Mouse (Mus musculus): ENCODE measurements around the gene Foxs1.
A peak's percentile ranks its signal among the peaks of the same experiment; 100 is the strongest.

The Foxs1 gene

DNA sequence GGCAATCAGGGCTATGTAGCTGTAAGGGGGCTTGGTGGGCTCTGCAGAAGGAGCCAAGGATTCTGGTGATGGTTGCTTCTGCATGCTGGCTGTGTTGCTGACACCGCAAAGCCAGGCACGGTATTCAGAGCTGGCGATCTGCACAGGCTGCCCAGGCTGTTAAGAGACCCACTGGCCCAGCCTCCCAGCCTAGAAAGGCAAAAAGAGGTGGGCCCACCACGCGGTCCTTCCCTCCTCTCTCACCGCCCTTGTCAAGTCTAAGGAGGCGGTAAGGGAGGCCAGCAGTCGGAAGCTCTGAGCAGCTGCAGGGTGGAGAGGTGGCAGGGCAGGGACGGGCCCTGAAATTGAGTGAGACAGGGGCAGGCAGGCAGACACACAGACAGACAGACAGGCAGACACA, at the start of gene Foxs1:
Gene Foxs1, minus strand, starts transcription at position 161 of the 400 bp plus-strand sequence.
- DNase-seq (ENCODE audit: low read depth, low spot score) = no peak

DNA sequence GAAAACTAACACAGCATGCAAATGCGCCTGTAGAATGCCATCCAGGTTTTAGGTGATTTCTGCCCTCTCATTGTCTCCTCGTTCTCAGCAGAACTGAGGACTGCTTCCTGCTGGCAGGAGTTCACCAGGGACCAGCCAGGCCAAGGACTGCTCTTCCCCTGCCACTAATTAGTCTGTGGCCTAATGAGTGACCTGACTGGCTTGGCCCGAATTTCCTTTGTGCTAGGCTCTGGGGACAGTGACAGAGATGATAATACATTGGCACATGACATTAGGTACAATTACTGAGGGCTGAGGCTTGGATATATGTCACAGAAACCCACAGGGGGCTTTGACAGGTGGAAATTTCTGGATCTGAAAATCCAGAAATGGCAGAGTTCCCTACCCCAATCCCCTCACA, 44.0 kb upstream of the Foxs1 start:
- DNase-seq (ENCODE audit: low read depth, low spot score) = no peak

DNA sequence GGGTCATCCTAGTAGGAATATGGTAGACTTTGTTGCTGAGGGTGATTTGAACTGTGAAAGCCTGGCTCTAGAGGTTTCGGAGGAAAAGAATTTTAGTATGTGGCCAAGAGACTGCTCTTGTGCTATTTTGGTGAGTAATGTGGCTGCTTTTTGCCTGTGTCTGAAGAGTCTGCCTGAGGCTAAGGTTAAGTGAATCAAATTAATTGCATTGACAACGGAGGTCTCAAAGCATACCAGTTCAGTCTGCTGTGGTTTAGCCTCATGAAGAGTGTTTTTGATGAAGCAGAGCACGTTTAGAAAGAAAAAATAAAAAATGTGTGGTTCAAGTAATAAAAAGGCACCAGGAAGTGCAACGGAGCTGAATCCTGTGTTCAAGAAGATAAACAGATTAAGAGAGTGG, 32.5 kb upstream of the Foxs1 start:
- no peak for DNase-seq (ENCODE audit: low read depth, low spot score)

DNA sequence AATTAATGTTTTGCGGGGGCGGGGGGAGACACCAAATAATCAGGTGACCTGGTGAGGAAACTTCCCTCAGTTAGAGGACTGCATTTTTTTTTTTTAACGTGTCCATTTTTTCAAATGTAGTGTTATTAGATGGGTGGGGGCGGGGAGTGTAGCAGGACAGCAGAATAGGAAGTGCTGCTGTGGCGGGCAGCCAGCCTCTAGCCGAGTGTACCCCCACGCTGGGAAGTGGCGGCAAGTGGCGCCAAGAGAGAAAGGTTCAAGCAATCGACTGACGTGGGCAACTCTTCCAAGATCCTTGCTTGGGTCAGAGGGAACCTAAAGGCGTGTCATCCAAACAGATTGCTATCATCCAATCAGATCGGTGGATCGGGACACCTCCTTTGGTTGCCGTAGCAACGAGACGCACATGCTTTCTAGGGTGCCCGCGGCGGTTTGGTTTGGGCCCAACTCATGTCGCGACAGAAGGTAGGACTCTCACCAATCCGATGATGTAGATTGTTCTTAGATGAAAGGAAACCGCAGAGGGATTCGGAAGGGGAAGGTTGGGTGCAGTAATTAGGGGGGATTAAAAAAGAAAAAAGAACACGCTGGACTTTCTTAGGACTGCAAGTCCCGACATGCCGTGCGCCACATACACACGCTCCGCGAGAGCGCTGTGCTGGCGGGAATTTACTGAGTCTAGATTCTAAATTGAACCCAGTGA, 29.2 kb upstream of the Foxs1 start, which contains the start of gene Ttll9:
Gene Ttll9, plus strand, starts transcription at position 395 of the 703 bp plus-strand sequence.
- peak; percentile 81 for DNase-seq (ENCODE audit: low read depth, low spot score)

DNA sequence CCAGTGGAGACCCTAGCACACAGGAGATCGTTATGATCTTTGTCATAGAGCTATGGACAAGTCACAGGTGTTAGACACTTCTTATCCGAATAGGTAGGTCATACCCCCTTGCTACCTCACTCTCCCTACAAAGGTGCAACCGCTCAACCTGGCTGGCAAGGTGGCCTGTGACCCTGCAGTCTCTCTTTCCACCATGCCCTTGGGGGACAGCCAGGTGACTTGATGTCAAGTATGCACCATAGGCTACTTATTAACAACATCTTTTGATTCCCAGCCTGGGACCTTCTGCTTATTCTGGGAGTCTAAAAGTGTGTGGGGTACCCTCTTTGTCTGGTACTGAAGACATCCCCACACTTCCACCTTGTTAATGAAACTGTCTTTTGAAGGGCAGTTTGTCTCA, 25.1 kb upstream of the Foxs1 start:
- DNase-seq (ENCODE audit: low read depth, low spot score) = no peak

DNA sequence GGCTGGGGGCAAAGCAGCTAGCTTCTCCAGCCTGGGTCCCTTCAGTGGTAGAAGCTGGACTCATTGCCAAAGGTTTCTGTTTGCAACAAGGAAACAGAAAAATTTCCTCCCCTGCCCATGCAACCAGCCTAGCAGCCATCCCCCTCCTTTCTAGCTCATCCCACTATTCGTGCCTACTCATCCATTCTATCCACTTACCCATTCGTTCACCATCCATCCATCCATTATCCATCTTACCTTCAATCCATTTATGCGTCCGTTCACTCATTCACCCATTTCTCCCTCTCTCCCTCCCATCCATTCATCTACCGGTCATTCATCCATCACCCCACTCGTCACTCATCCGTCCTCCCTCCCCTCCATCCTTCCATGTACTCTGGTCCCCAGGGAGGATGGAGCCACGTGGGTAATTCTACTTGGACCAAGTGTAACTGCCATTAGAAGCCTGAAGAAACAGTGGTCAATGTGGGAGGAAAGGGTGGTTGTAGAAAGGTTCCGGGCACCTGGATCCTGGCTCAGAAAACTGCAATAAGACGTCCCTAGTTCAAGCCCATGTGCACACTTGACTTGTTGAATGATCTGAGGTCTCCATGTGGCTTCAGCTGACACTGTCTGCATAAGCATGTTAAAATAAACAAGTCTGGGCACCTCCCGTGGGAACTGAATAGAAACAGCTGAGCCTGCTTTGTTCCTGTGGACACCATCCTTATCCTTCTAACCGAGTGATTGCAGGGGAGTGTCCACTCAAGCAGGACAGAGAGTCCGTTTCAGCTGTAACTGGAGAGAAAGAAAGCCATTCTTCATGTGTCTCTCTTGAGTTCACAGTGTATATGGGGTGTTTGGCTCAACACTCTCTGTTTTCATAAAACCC, 19.1 kb upstream of the Foxs1 start:
- DNase-seq (ENCODE audit: low read depth, low spot score) = no peak

DNA sequence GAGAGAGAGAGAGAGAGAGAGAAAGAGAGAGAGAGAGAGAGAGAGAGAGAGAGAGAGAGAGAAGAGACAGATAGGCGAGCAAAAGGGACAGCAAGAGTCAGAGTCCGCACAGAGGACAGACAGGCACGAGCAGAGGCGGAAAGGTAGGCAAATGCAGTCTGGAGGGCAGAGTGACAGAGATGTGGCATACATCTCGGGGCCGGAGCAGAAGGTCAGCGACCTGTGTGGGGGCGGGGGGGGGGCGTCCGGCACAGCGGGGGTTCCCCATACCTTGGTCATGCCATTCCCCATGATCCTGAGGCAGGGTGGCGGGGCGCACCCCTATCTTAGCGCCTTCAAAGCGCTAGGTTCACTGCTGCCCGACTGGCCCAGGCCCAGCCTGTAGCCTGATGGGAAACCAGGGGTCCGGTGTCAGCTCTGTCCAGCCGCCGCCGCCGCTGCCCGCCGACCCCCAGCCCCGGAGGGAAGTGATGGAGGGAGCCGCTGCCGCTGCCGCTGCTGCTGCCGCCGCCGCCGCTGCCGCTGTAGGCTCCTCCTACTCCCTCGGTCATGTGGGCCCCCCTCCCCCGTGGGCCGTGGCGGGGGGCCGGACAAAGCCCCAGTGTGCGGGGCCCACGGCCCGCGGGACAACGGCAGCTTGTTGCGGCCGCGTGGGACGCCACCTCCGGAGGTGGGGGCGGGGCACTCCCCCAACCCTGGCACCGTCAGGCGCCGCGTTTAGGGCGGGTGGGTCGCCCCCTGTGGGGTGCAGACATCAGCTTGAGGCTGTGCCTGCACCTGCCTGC, 18.2 kb upstream of the Foxs1 start, which contains the start of gene Dusp15:
Gene Dusp15, minus strand, starts transcription at position 634 of the 785 bp plus-strand sequence.
- DNase-seq (ENCODE audit: low read depth, low spot score) = no peak

DNA sequence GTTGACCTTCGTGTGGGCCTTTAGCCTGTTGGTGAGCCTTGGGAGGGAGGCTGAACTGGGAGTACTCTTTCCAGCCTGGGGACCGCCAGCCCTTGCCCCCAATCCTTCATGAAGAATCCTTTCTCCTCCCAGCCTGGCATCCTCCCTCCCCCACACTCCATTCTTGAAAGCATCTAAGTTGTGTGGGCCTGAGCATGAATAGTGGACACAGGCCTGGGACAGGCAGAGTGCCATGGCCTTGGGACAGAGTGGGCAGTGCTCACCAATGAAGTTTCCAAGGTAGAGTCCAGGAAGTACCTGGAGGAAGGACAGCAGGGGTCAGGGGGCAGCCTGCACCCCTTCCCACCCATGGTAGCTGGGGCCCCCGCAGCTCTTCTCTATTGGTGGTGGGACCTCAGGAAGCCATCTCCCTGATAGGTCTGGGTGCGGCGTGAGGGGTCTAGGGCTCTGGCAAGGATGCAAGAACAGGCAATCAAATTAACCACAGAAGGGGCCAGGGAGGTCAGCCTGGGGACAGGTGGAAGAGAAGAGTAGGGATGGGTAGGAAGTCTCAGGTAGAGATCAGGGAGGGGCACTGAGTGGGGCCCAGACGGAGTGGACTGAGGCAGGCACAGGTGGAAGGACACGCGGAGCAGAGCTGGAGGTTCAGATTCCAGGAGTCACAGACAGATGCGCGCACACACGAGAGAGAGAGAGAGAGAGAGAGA, 17.5 kb upstream of the Foxs1 start:
- DNase-seq (ENCODE audit: low read depth, low spot score) = no peak

DNA sequence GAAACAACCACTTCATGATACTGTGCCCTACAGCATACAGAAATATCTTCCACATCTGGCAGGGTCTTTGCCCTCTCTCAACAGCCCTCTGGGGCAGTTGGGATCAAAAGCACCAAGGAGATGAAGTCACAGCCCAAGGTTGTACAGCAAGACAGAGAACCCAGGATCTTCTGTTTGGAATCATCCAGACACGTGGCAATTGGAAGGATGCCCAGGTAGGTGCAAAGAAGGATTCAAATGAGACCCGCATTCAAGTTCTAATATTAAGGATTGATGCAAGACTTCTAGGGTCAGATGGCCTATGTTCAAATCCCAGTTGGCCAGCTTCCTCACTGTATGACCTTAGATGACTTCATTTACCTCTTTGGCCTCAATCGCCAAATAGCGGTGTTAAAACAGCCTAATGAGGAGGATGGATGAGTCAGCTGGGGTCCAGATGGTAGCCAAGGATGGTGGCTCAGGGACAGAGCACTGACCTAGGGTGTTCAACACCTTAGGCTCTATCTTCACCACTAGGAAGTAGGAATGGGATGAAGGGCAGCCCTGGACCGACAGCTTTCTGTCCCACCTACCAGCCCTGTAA, 15.5 kb upstream of the Foxs1 start:
- DNase-seq (ENCODE audit: low read depth, low spot score) = no peak

DNA sequence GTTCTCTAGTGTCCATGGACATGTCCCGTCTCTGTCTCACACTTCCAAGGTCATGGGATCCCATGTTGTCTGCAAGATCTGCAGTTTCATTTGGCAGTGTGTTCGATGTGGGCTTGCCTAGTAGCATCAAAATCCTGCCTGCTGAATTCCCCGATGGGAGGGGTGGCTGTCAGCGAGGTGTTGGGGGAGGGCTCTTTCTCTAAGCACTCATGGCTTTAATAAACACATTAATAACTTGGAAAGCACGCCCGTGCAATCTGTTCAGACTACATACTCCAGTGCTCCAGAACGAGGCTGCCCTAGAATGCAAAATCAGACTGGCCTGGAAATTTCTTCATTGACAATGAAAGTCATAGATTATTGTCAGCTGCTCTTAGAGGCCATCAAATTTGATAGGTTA, 14.1 kb upstream of the Foxs1 start:
- DNase-seq (ENCODE audit: low read depth, low spot score) = no peak

DNA sequence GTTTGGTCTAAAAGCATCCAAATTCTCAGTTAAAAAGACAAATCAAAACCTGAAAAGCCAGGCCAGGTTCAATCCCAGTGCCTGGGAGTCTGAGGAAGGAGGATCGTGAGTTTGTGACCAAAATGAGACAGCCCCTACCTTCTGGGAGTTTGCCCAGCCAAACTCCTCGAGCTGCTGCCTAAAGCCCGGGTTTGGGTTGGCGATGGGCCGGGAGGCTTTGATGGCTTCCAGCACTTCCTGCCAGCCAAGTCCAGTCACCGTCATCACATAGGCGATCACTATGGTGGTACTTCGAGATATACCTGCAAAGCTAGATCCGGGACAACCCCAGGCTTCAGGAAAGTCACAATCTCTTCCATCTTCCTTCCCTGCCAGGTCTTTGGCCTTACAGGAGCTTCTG, 11.0 kb upstream of the Foxs1 start:
- no peak for DNase-seq (ENCODE audit: low read depth, low spot score)

DNA sequence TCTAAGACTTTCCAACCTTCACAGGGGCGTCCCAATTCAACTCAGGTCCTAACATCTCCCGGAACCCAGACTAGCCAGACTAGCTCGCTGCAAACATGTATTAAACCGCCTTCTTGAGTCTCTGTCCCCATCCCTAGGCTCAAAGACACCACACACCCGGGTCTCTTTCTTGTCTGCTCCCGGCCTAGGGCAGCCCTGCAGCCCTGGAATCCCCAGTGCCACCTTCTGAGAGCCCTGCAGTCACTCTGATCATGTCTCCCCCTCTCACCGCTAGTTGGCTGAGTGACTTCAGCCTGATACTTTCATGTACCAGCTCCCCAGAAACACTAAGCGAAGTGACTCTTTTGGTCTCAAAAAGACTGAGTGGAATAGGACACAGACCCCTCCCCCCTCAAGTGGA, 10.6 kb upstream of the Foxs1 start:
- DNase-seq (ENCODE audit: low read depth, low spot score) = no peak

DNA sequence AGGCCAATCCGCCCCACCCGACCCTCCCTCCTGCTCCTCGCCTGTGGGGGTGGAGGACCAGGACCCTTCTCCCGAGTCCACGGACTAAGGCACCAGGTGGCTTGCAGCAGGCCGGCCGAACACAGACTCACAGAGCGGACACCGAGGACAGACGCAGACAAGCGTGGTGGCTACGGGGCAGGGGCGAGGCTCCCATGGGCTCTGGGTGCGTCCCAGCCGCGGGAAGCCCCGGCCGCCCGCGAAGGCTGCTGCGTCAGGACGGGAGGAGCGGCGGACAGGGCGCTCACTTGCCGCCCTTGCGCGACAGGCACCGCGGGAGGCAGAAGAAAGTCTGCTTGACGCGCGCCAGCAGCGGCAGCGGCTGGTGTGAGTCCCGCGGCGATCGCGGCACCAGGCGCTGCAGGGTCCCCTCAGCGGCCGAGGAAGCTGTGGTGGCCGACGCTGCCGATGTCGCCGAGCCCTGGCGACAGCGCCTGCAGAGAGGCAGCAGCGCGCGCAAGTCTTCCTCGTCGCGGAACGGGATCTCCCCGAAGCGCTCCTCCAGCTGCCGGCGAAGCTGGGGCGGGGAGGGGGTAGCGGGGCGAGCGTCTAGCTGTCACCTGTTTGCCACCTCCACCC, 10.0 kb upstream of the Foxs1 start:
- no peak for DNase-seq (ENCODE audit: low read depth, low spot score)

DNA sequence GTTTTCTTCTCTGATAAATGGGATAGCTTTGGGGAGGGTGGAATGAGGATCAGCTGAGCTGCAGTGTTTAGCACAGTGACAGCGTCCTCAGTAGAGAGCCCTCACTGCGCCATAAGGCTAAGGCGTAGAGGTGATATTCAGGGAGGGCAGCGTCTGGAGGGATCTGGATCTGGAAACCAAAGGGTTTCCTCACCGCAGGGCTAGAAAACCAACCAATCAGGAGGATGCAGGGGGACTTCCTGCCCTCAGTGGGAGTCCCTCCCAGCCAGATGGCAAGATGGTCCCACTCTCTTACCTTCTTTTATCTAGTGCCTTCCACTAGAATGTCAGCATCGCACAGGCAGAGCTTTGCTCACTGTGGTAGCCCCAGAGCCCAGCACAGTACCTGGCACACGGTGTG, 8.8 kb upstream of the Foxs1 start:
- no peak for DNase-seq (ENCODE audit: low read depth, low spot score)

DNA sequence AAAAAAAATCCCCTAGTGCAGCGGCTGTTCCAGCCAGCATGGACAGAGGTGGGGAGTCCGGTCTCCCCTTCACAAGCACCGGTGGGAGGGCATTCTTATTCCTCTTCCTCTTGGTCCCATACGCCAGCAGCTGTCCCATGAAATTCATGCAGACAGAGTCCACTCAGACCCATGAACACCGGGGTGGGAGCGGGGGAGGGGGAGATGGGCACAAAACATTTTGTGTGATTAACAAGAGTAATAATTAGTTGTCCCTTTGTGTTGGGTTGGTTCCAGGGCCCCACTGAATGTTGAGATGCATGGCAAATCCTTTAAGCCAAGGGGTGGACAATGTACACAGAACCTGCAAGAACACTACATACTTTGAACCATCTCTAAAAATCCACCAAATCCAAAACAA, 8.1 kb upstream of the Foxs1 start:
- DNase-seq (ENCODE audit: low read depth, low spot score) = no peak

DNA sequence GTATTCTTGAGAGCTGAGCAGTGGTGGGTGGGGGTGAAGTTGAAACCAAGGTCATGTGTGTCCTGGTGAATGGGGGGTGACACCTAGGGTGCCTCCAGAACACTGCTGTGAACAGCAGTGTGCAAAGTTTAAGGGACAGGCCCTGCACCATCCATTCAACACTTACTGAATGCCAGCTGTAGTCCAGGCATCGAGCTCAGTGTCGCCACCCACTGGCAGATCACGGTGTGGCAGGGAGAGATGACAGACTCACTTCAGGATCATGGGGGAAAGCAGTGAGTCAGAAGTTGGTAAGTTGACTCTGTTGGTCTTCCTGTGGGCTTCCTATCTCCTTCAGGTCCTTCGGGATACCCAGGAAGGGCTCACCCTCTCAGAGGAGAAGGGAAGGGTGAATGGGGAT, 6.8 kb upstream of the Foxs1 start:
- DNase-seq (ENCODE audit: low read depth, low spot score) = no peak

DNA sequence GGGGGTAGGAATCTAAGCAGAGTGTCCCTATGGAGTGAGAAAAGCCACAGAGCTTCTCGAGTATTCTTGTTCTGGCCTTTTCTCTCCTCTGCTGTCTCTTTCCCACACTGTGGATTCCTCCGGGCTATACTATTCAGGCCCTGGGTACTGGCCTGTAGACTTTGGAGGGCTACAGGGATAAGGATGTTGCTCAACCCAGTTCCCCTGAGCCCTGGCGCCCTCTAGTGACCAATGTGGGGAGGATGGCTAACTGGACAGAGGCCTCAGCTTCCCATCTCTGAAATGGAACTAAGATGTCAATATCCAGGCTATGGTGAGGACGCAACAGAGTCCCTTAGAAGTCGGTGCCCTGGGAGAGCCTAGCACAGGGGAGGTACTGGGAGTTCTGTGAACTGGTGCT, 606 bp upstream of the Foxs1 start:
- peak; percentile 62 for DNase-seq (ENCODE audit: low read depth, low spot score)

DNA sequence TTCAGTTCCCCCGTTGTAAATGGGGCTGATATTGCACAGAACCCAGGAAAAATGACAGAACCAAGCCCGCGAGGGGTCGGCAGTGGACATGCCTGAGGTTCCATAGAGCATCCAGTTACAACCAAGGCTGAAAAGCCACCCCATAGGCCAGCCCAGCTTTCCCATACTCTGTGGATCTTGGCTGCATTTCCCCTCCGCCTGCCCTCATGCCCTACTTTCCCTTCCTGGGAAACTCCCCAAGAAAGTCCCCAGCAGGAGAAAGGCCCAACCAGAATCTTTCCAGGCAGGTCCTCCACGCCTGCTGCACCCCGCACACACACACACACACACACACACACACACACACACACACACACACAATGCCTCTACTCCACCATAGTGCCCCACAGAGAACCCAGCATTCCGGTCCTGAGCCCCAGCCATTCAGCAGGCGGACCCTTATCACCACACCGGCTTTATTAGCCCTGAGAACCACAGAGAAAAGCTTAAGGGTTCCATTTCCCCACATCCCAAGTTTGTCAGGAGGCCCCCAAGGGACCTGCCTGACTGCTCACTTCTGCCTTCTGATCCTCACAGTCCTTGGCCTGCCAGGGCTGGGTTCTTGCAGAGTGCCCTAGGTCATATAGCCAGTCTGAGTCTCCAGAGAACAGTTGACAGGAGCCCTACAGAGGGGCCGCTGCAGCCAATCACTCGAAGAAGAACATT, 1.4 kb downstream of the Foxs1 start:
- no peak for DNase-seq (ENCODE audit: low read depth, low spot score)

DNA sequence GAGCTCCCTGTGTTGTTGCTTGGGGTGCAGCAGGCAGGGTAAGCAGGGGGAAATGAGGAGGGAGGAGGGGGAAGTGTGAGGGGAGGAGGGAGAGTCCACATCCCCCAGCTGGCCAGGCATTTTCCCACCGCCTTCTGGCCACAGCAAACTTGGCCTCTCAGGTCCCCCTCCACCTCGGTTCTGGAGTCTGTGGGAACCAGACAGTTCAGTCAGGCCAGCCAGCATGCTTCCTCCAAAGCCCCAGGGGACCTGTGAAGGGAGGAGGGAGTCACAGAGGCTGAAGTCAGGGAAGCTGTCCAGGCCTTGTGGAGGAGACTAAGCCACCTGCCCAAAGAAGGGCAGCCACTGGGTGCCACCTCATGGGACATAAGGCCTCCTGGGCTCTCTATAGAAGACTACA, 2.7 kb downstream of the Foxs1 start:
- no peak for DNase-seq (ENCODE audit: low read depth, low spot score)

DNA sequence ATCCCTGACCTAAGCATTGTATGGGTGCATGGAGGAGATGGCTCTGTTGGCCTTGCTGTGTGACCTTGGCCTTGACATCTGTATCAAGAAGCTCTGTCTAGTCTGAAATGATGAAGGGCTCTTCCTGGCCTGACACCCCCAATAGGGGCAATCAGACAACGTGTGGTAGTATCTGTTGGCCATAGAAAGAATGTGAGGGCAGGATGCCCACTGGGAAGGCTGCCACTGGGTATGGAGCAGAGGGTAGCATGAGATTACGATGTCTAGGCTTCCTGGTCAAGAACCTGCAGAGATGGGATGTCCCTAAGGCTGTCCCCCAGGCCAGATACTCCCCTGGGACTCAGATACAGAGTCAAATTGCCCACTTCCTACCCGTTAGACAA, 4.0 kb downstream of the Foxs1 start:
- no peak for DNase-seq (ENCODE audit: low read depth, low spot score)

Data from forelimb bud, embryonic 11.5 days (tissue).